In the genomic region with DNA sequence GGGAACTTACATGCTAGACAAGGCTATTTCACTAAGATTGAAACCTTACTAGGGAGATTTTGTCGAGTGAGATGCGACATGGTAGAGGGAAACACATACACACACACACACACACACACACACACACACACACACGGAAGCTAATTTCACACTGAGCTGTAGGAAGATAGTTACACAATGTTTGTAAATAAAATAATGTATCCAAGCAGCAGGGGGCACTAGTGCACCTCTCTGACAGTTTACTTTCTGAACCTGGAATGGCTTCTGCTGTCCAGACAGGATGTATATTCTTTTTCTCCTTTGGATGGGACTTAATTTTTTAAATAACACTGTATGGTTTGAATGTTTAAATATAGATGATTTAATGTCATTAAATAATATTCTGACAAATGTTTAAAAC, we compare ENCODE assay signal across 8 mouse cellular contexts. TPM values are rescaled to one million over a fixed set of nuclear protein-coding genes. Genes with fewer than 3 reads are reported as not detected.
DNase-seq lines count a peak whose midpoint lies in the region; ATAC-seq lines count a peak whose summit lies in the region.
"Had no signal": no experiment of that assay in that cellular context is flagged by ENCODE, and none has a peak within 500 bp of the region (broad histone marks: within the 10 kb centered on the region; RNA-seq: fewer than 3 reads in every experiment).

No protein-coding gene starts in this region.

- DNase-seq in embryo, embryonic 11 days, result peak; percentile 69
- DNase-seq in left cerebral cortex, postnatal 14 days (ENCODE audit: low spot score in 2 of 2), result peak; percentile 81 to 89
- peak; percentile 73 for DNase-seq in retina, postnatal 1 day

- no peaks in the 10 kb centered on the region for H3K36me3 ChIP-seq in midbrain, embryonic 12.5 days
- H3K36me3 ChIP-seq in midbrain, embryonic 16.5 days (ENCODE audit: control insufficient read depth, insufficient read depth, low read length), result peaks cover 8% of the 10 kb centered on the region; the same call in 1 of the 2 replicates
- H3K36me3 ChIP-seq in hindbrain, embryonic 15.5 days, result peaks cover 26% of the 10 kb centered on the region
- H3K36me3 ChIP-seq: lung, embryonic 15.5 days had no signal

- H3K27me3 ChIP-seq in midbrain, embryonic 12.5 days, result no peaks in the 10 kb centered on the region
- no peaks in the 10 kb centered on the region for H3K27me3 ChIP-seq in midbrain, embryonic 16.5 days (ENCODE audit: control insufficient read depth, insufficient read depth, low read depth, low read length)
- no peaks in the 10 kb centered on the region for H3K27me3 ChIP-seq in hindbrain, embryonic 15.5 days
- H3K27me3 ChIP-seq: lung, embryonic 15.5 days had no signal

- H3K9ac ChIP-seq in midbrain, embryonic 12.5 days (replicated peaks), result no peak overlapping the region
- no peak overlapping the region for H3K9ac ChIP-seq in midbrain, embryonic 16.5 days (ENCODE audit: low read depth, low read length)
- no peak overlapping the region for H3K9ac ChIP-seq in hindbrain, embryonic 15.5 days
- H3K9ac ChIP-seq: lung, embryonic 15.5 days had no signal

- no peak overlapping the region for H3K4me2 ChIP-seq in midbrain, embryonic 12.5 days (replicated peaks)
- H3K4me2 ChIP-seq in midbrain, embryonic 16.5 days (ENCODE audit: low read length), result no peak overlapping the region
- no peak overlapping the region for H3K4me2 ChIP-seq in hindbrain, embryonic 15.5 days
- H3K4me2 ChIP-seq: lung, embryonic 15.5 days had no signal

- no peaks in the 10 kb centered on the region for H3K9me3 ChIP-seq in midbrain, embryonic 12.5 days
- no peaks in the 10 kb centered on the region for H3K9me3 ChIP-seq in midbrain, embryonic 16.5 days (replicated peaks; ENCODE audit: control insufficient read depth, low read length, poor library complexity, severe bottlenecking)
- H3K9me3 ChIP-seq in hindbrain, embryonic 15.5 days, result no peaks in the 10 kb centered on the region
- H3K9me3 ChIP-seq: lung, embryonic 15.5 days had no signal

- intact Hi-C loops in left cerebral cortex, postnatal 14 days (cut with DNase I), result loop anchor here (2.0 kb wide), 1 partner anchor 110 kb away; no protein-coding TSS in a partner anchor

- ATAC-seq in midbrain, embryonic 12.5 days (ENCODE audit: low FRiP score, low read depth), result 0 out of 2 replicates have a peak, but pooled peaks have one; percentile 23
- ATAC-seq in midbrain, embryonic 16.5 days, result no peak
- ATAC-seq in activated CD4-positive, CD25-positive, alpha-beta regulatory T cell, adult 4 months, result peak; percentile 40
- ATAC-seq in hindbrain, embryonic 15.5 days (ENCODE audit: low FRiP score, low read depth), result 0 out of 2 replicates have a peak, but pooled peaks have one; percentile 23

- no peak overlapping the region for H3K27ac ChIP-seq in midbrain, embryonic 12.5 days (replicated peaks)
- no peak overlapping the region for H3K27ac ChIP-seq in midbrain, embryonic 16.5 days (ENCODE audit: low read length)
- H3K27ac ChIP-seq in hindbrain, embryonic 15.5 days (replicated peaks), result no peak overlapping the region
- H3K27ac ChIP-seq: lung, embryonic 15.5 days had no signal

- WGBS in midbrain, embryonic 12.5 days, result 54% methylated on average over 3 of the region's 3 CpGs
- WGBS in midbrain, embryonic 16.5 days, result 59% methylated on average over 3 of the region's 3 CpGs
- 54% methylated on average over 3 of the region's 3 CpGs for WGBS in hindbrain, embryonic 15.5 days

- no peaks in the 10 kb centered on the region for H3K4me1 ChIP-seq in midbrain, embryonic 12.5 days
- no peaks in the 10 kb centered on the region for H3K4me1 ChIP-seq in midbrain, embryonic 16.5 days (ENCODE audit: control insufficient read depth, insufficient read depth, low read length)
- no peaks in the 10 kb centered on the region for H3K4me1 ChIP-seq in hindbrain, embryonic 15.5 days (replicated peaks)
- H3K4me1 ChIP-seq: lung, embryonic 15.5 days had no signal

- no peak overlapping the region for H3K4me3 ChIP-seq in midbrain, embryonic 12.5 days
- H3K4me3 ChIP-seq in midbrain, embryonic 16.5 days (ENCODE audit: low read depth, low read length), result no peak overlapping the region
- no peak overlapping the region for H3K4me3 ChIP-seq in hindbrain, embryonic 15.5 days
- H3K4me3 ChIP-seq: lung, embryonic 15.5 days had no signal

RNA-seq across cellular contexts. Expression of gene Rnf180, which starts 27.9 kb away (rescaled TPM):
- polyA plus RNA-seq in midbrain, embryonic 12.5 days (2016; fragmentation: Nextera tagmentation; extraction: Ambion mirVana), result 13.6 and 14.1 TPM in 2 replicates
- polyA plus RNA-seq in midbrain, embryonic 16.5 days (2015; fragmentation: Nextera tagmentation; extraction: Ambion mirVana), result 38.6 and 46.1 TPM in 2 replicates
- polyA plus RNA-seq in activated CD4-positive, CD25-positive, alpha-beta regulatory T cell, adult 4 months (2017; shearing (Covaris generic)), result under 1 TPM in 1 of 2 experiments, not detected in 1; 0.27 TPM
- 33.3 and 35.4 TPM in 2 replicates for polyA plus RNA-seq in hindbrain, embryonic 15.5 days (2015; fragmentation: Nextera tagmentation; extraction: Ambion mirVana)
- 10 to 100 TPM; 20.2 to 20.9 TPM for total RNA-seq in left cerebral cortex, postnatal 14 days (2021)

Comparison
In these comparisons a context has a peak if more than half of its experiments do, and no peak if none do; other contexts are left out.
1. RNA of gene Rnf180, which starts 27.9 kb away (polyA plus RNA-seq): 38.6 to 46.1 TPM in midbrain, embryonic 16.5 days, 33.3 to 35.4 TPM in hindbrain, embryonic 15.5 days and 13.6 to 14.1 TPM in midbrain, embryonic 12.5 days; 0.27 TPM in activated CD4-positive, CD25-positive, alpha-beta regulatory T cell, adult 4 months; every median in the first group is over 10 times any median in the second.
2. Peak in every context shown above with its lines, with median percentiles within 50 percentile points of each other: DNase-seq.